Mouse (Mus musculus): ENCODE results near the gene Cd177.

GRCm38 (mm10) chr7:24771361-24771760, 11.2 kb upstream of the Cd177 start:
- TF ChIP-seq MAX (IDR thresholded peaks at IDR 0.05) (no peak), CTCF (IDR thresholded peaks at IDR 0.05; ENCODE audit: control insufficient read depth, insufficient read depth, insufficient read length) (no peak), USF1 (IDR thresholded peaks at IDR 0.05; ENCODE audit: low read depth) (no peak), CEBPB (IDR thresholded peaks at IDR 0.05; ENCODE audit: low read depth) (no peak), MYOD1 (IDR thresholded peaks at IDR 0.05; ENCODE audit: control insufficient read depth, insufficient read length, low read depth) (no peak)

Data from C2C12 (cell line).